Mouse (Mus musculus) intestine, postnatal 0 days (tissue): ENCODE measurements around the gene Ssr2. TPM values are rescaled to one million over a fixed set of nuclear protein-coding genes. Genes with fewer than 3 reads are reported as not detected.

Source experiments
- ATAC-seq: fragments of 200-750 bp; cut with Nextera tagmentation; 2 replicates; pipeline ENCODE4 v1.8.0; 2017; ENCODE audit warnings: mild to moderate bottlenecking, moderate TSS enrichment, moderate library complexity
- H3K27ac ChIP-seq: fragments of 300-500 bp; sonication (generic); 2 replicates; pipeline ENCODE4 v1.5.1; 2014; ENCODE audit warnings: mild to moderate bottlenecking, low read depth, low read length, moderate library complexity
- H3K27me3 ChIP-seq: fragments of 300-500 bp; sonication (generic); replicated peaks from 2 replicates; pipeline ENCODE4 v1.6.1; 2014; ENCODE audit warnings: low read length, mixed read lengths; ENCODE audit not compliant: control insufficient read depth, insufficient read depth
- H3K36me3 ChIP-seq: fragments of 300-500 bp; sonication (generic); 2 replicates; pipeline ENCODE4 v1.6.1; 2014; ENCODE audit warnings: mild to moderate bottlenecking, moderate library complexity; ENCODE audit not compliant: control insufficient read depth, insufficient read depth
- H3K4me1 ChIP-seq: fragments of 300-500 bp; sonication (generic); replicated peaks from 2 replicates; pipeline ENCODE4 v1.6.1; 2014; ENCODE audit warnings: antibody characterized with exemption, low read length, mixed read lengths; ENCODE audit not compliant: control insufficient read depth, insufficient read depth
- H3K4me2 ChIP-seq: fragments of 300-500 bp; sonication (generic); replicated peaks from 2 replicates; pipeline ENCODE4 v1.6.1; 2014; ENCODE audit warnings: low read depth, mild to moderate bottlenecking, moderate library complexity
- H3K4me3 ChIP-seq: fragments of 300-500 bp; sonication (generic); 2 replicates; pipeline ENCODE4 v1.5.1; 2014; ENCODE audit warnings: low read depth, low read length
- H3K9ac ChIP-seq: fragments of 300-500 bp; sonication (generic); 2 replicates; pipeline ENCODE4 v1.6.1; 2014; ENCODE audit warnings: mild to moderate bottlenecking, low read depth, low read length
- H3K9me3 ChIP-seq: fragments of 300-500 bp; sonication (generic); 2 replicates; pipeline ENCODE4 v1.6.1; 2016; ENCODE audit warnings: mixed run types; ENCODE audit not compliant: control insufficient read depth
- CTCF ChIP-seq: sonication (generic); IDR thresholded peaks from 2 replicates; pipeline ENCODE4 v1.5.1; 2016; ENCODE audit warnings: low read depth, mild to moderate bottlenecking, control low read depth, antibody characterized with exemption, moderate library complexity
- WGBS: fragments of 180-500 bp; shearing (Covaris S2); extraction: QIAGEN DNeasy Blood & Tissue Kit; methylation state at CpG from one replicate; pipeline ENCODE4 v1.1.7; 2014; 5-methylcytosine and 5-hydroxymethylcytosine counted together
- microRNA counts: library from miRNA; unstranded; fragments of <30 nt; microRNA quantifications from one replicate; lab custom pipeline; 2016
- microRNA-seq: library from miRNA; unstranded; fragments of <30 nt; microRNA quantifications from one replicate; pipeline ENCODE4, GENCODE M21; 2016
- polyA plus RNA-seq: library from polyadenylated mRNA; unstranded; fragments of >200 nt; fragmentation: Nextera tagmentation; extraction: Ambion mirVana; gene quantifications from 2 replicates; pipeline ENCODE4 v1.2.1, GENCODE M21; 2015

Ssr2 gene
- polyA plus RNA-seq, 1 experiment from 2014 or later, result 268 TPM

GRCm38 (mm10) chr3:88631921-88632587, 56.4 kb downstream of the Ssr2 start:
- WGBS, result 68% methylated on average over 12 of the region's 12 CpGs
- Histone ChIP-seq H3K9ac (no peak overlapping the region), H3K4me3 (no peak overlapping the region), H3K27me3 (no peaks in the 10 kb centered on the region), H3K4me2 (no peak overlapping the region), H3K36me3 (peaks cover 74% of the 10 kb centered on the region), H3K4me1 (no peaks in the 10 kb centered on the region), H3K9me3 (no peaks in the 10 kb centered on the region), H3K27ac (0 out of 2 replicates have a peak overlapping the region, but pooled peaks have one; percentile 11)
- TF ChIP-seq CTCF, result peak; percentile 80
- no peak for ATAC-seq

DNA sequence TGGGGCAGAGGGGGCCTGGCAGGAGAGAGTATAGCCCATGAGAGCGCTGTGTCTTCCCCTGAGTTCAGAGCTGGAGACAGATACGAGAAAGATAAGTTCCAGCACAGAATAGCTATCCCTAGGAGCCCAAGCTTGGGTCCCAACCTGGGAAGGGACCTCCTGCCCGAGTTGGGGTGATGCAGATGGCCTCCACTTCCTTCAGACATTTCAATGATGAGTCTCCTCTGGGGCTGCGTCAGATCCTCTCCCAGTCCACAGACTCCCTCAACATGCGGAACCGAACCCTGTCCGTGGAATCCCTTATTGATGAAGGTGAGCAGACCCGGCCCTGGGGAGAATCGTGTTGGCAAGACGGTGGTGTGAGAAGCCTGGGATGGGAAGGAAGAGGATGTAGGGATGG, 57.4 kb downstream of the Ssr2 start:
- no peak overlapping the region for H3K4me2 ChIP-seq
- H3K4me3 ChIP-seq, result no peak overlapping the region
- H3K9me3 ChIP-seq, result no peaks in the 10 kb centered on the region
- H3K27me3 ChIP-seq, result no peaks in the 10 kb centered on the region
- no peak overlapping the region; the same call in 1 of the 2 replicates for H3K27ac ChIP-seq
- no peak overlapping the region for H3K9ac ChIP-seq
- H3K4me1 ChIP-seq, result no peaks in the 10 kb centered on the region
- WGBS, result 95% methylated on average over 10 of the region's 10 CpGs
- no peak for ATAC-seq
- peaks cover 78% of the 10 kb centered on the region for H3K36me3 ChIP-seq
- no peak for TF ChIP-seq CTCF

DNA sequence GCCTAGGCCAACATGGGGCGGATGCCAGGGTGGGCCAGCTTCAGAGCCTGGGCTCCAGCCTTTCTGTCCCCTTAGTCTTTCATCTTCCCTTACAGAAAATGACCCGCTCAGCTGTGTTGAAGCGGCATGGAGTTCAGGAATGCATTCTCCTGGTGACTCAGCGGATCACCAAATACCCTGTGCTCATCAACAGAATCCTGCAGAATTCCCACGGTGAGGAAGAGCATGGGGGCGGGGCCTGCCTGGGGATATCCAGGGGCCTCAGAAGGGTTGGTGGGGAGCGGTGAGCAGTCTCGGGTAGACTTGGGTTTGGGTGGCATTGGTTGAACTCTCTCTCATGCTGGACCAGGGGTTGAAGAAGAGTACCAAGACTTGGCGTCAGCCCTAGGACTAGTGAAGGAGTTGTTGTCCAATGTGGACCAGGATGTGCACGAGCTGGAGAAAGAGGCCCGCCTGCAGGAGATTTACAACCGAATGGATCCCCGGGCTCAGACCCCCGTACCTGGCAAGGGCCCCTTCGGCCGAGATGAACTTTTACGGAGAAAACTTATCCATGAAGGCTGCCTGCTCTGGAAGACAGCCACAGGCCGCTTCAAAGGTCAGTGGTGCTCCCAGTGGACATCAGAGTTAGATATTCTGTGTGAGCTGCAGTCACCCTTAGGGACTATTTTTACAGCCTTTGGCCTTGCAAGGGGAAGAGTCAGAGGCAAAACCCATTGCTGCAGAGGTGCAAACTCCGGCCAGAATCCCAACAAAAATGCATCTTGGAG, 60.0 kb downstream of the Ssr2 start:
- ATAC-seq, result no peak
- Histone ChIP-seq H3K4me3 (no peak overlapping the region), H3K27me3 (no peaks in the 10 kb centered on the region), H3K9me3 (no peaks in the 10 kb centered on the region), H3K36me3 (peaks cover 89% of the 10 kb centered on the region), H3K27ac (0 out of 2 replicates have a peak overlapping the region, but pooled peaks have one; percentile 1), H3K4me1 (no peaks in the 10 kb centered on the region), H3K9ac (no peak overlapping the region), H3K4me2 (no peak overlapping the region)
- no peak for TF ChIP-seq CTCF
- WGBS, result 92% methylated on average over 19 of the region's 19 CpGs

GRCm38 (mm10) chr3:88636555-88636986, 60.9 kb downstream of the Ssr2 start:
- H3K36me3 ChIP-seq, result peaks cover 89% of the 10 kb centered on the region
- no peaks in the 10 kb centered on the region for H3K9me3 ChIP-seq
- no peak for ATAC-seq
- H3K4me3 ChIP-seq, result no peak overlapping the region
- H3K4me2 ChIP-seq, result no peak overlapping the region
- no peak for TF ChIP-seq CTCF
- H3K9ac ChIP-seq, result no peak overlapping the region
- no peaks in the 10 kb centered on the region for H3K27me3 ChIP-seq
- no peaks in the 10 kb centered on the region for H3K4me1 ChIP-seq
- 93% methylated on average over 8 of the region's 8 CpGs for WGBS
- no peak overlapping the region for H3K27ac ChIP-seq

DNA sequence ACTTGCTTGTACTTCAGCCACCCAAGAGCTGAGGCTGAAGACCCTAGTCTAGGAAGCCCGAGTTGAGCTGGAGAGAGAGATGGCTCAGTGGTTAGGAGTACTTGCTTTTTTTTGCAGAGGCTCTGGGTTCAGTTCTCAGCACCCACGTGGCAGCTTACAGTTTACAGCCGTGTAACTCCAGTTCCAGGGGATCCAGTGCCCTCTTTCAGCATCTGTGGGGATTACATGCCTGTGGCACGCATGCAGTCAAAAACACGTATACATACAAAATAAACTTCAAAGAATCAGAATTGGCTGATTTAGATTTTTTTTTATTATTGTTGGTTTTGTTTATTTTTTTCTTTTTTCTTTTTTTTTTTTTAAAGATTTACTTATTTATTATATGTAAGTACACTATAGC, 61.5 kb downstream of the Ssr2 start:
- no peak for ATAC-seq
- Histone ChIP-seq H3K4me1 (no peaks in the 10 kb centered on the region), H3K27ac (no peak overlapping the region), H3K36me3 (peaks cover 89% of the 10 kb centered on the region), H3K9me3 (no peaks in the 10 kb centered on the region), H3K27me3 (no peaks in the 10 kb centered on the region), H3K4me3 (no peak overlapping the region), H3K9ac (no peak overlapping the region), H3K4me2 (no peak overlapping the region)
- TF ChIP-seq CTCF, result no peak
- WGBS, result 95% methylated on average over 5 of the region's 5 CpGs

MicroRNAs within 50 kb of the gene (microRNA counts, 519-probe panel; counts per million panel counts)
- microRNA mmu-miR-1905 (lab: Ali Mortazavi, UCI), result not detected

Small RNA genes within 50 kb of the gene (microRNA-seq; reads per million reads assigned to microRNA genes)
- gene Mir1905, result not detected

Other genes with a start within 250 kb of the Ssr2 start
- gene Tmem79, start 239.7 kb upstream of the Ssr2 start, polyA plus RNA-seq, result 13.5 and 14.0 TPM in 2 replicates
- 12.6 and 13.7 TPM in 2 replicates for gene Smg5, start 239.6 kb upstream of the Ssr2 start, polyA plus RNA-seq
- 2.3 and 3.3 TPM in 2 replicates for gene Paqr6, start 211.3 kb upstream of the Ssr2 start, polyA plus RNA-seq
- 72.5 and 81.0 TPM in 2 replicates for gene Bglap3, start 203.1 kb upstream of the Ssr2 start, polyA plus RNA-seq
- gene Bglap2, start 197.2 kb upstream of the Ssr2 start, polyA plus RNA-seq, result not detected in 2 replicates
- gene Bglap, start 191.4 kb upstream of the Ssr2 start, polyA plus RNA-seq, result not detected in 2 replicates
- gene Pmf1, start 165.5 kb upstream of the Ssr2 start, polyA plus RNA-seq, result 61.2 and 62.5 TPM in 2 replicates
- gene Slc25a44, start 150.7 kb upstream of the Ssr2 start, polyA plus RNA-seq, result 30.4 and 31.7 TPM in 2 replicates
- gene Sema4a, start 114.7 kb upstream of the Ssr2 start, polyA plus RNA-seq, result 93.1 and 101 TPM in 2 replicates
- gene Lmna, start 65.9 kb upstream of the Ssr2 start, polyA plus RNA-seq, result 92.5 and 96.5 TPM in 2 replicates
- 2.8 TPM in 2 replicates for gene Mex3a, start 43.5 kb upstream of the Ssr2 start, polyA plus RNA-seq
- gene Rab25, start 27.6 kb upstream of the Ssr2 start, polyA plus RNA-seq, result 79.5 and 89.2 TPM in 2 replicates
- gene Lamtor2, start 22.8 kb upstream of the Ssr2 start, polyA plus RNA-seq, result 171 and 183 TPM in 2 replicates
- 17.3 and 19.2 TPM in 2 replicates for gene Ubqln4, start 22.1 kb upstream of the Ssr2 start, polyA plus RNA-seq
- 21.6 and 22.1 TPM in 2 replicates for gene Arhgef2, start 30.1 kb downstream of the Ssr2 start, polyA plus RNA-seq
- not detected in 2 replicates for gene Rxfp4, start 77.3 kb downstream of the Ssr2 start, polyA plus RNA-seq
- gene Khdc4, start 109.9 kb downstream of the Ssr2 start, polyA plus RNA-seq, result 35.7 and 38.6 TPM in 2 replicates
- gene Rit1, start 141.0 kb downstream of the Ssr2 start, polyA plus RNA-seq, result 48.8 and 50.2 TPM in 2 replicates
- 8.6 and 10.1 TPM in 2 replicates for gene Syt11, start 199.3 kb downstream of the Ssr2 start, polyA plus RNA-seq